Mouse (Mus musculus): ENCODE measurements at regions not wholly inside any gene's neighbourhood (a gene's known extent, or its start where the extent isn't known, plus 50 kb on each side); places are given as distances from the start of the nearest gene placed in this dataset.

DNA sequence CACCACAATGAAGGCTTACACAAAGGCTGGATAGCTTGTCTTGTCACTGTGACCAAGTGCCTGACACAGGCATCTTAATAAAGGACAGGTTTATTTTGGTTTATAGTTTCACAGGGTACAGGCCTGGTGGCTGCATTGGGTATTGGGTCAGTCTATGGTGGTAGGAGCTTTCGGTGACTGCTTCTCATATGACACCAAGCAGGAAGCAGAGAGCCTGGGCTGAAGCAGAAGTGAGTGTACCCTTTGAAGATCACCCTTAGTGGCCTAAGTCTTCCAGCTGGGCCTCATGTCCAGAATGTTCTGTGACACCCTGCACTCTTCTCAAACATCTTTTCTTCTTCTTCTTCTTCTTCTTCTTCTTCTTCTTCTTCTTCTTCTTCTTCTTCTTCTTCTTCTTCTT lies 264.1 kb downstream of the 4933412E24Rik start:
- no peaks in the 10 kb centered on the region for H3K36me3 ChIP-seq
- no peak overlapping the region for H3K9ac ChIP-seq
- H3K27me3 ChIP-seq: no peaks in the 10 kb centered on the region
- 93% methylated on average over 1 of the region's 1 CpGs for WGBS
- no peak overlapping the region for H3K27ac ChIP-seq
- H3K9me3 ChIP-seq: no peaks in the 10 kb centered on the region
- no peak overlapping the region for H3K4me2 ChIP-seq
- H3K4me1 ChIP-seq: no peaks in the 10 kb centered on the region
- no peak for ATAC-seq (ENCODE audit: insufficient number of reproducible peaks, low FRiP score, low TSS enrichment, low read depth)
- no peak overlapping the region for H3K4me3 ChIP-seq

DNA sequence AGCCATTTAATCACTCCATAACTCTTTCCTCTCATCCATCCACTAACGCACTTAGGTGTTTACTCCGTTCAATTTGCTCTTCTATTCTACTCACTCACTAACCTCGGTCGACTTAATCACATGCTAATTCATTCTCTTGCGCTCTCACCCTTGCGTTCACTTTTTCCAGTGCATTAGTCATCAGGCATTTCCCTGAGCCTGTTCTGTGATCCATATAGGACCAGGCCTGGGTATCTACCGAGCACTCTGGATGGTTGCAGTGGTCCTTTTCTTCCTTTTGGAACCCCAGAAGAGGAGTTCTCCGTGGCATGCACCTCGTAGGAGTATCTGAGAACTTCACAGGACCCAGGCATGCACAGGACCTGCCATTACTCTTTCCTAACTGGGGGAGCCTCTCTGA lies 270.1 kb downstream of the 4933412E24Rik start:
- H3K36me3 ChIP-seq: no peaks in the 10 kb centered on the region
- H3K4me2 ChIP-seq: no peak overlapping the region
- H3K27ac ChIP-seq: no peak overlapping the region
- H3K27me3 ChIP-seq: no peaks in the 10 kb centered on the region
- ATAC-seq (ENCODE audit: insufficient number of reproducible peaks, low FRiP score, low TSS enrichment, low read depth): no peak
- H3K4me1 ChIP-seq: no peaks in the 10 kb centered on the region
- 78% methylated on average over 9 of the region's 9 CpGs for WGBS
- no peak overlapping the region for H3K9ac ChIP-seq
- no peak overlapping the region for H3K4me3 ChIP-seq
- H3K9me3 ChIP-seq: no peaks in the 10 kb centered on the region

DNA sequence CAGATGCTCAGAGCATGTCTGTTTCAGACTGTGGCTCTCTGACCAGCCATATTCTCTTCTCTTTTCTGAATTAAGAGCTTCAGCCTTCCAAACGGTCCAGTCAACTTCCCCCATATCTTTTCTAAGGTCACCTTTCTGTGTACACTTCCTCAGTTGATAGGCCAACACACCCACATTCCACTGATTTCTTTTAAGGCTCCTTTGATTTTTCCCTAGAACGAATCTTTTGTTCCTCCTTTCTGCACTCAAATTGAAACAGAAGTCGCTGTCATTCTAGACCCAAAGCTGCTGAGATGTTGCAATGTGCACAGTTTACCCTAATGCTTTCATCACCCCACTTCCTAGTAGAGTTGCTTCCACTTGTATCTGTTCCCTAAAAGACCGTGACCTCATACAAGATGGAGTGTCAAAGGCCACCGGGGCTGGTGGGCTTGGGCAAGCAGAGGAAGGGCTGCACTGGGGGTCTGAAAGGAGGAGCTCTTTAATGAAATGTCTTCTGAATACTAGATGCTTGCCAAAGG lies 271.9 kb downstream of the 4933412E24Rik start:
- Histone ChIP-seq H3K9ac (no peak overlapping the region), H3K9me3 (no peaks in the 10 kb centered on the region), H3K27ac (no peak overlapping the region), H3K36me3 (no peaks in the 10 kb centered on the region), H3K4me2 (no peak overlapping the region), H3K4me3 (no peak overlapping the region), H3K27me3 (no peaks in the 10 kb centered on the region), H3K4me1 (no peaks in the 10 kb centered on the region)
- 81% methylated on average over 5 of the region's 5 CpGs for WGBS
- no peak for ATAC-seq (ENCODE audit: insufficient number of reproducible peaks, low FRiP score, low TSS enrichment, low read depth)

DNA sequence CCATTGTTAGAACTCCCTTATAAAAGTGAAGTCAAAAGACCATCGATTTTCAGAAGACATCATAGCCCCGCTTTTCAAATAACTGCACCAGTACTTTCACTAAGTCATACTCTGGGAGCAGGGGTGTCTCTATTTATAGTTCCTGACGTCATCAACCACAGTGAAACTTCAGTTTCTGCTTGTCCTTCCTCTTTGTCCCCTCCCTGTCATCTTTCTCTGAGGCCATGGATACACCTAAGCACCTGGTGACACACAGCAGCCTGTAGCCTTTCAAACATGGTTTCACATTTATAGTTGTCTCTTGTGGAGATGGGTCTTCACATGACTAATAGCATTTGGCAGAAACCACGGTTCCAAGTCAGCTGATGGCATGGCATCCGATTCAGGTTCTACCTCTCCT lies 277.2 kb downstream of the 4933412E24Rik start:
- Histone ChIP-seq H3K4me1 (no peaks in the 10 kb centered on the region), H3K9ac (no peak overlapping the region), H3K4me2 (no peak overlapping the region), H3K4me3 (no peak overlapping the region), H3K9me3 (no peaks in the 10 kb centered on the region), H3K27ac (no peak overlapping the region), H3K27me3 (no peaks in the 10 kb centered on the region), H3K36me3 (no peaks in the 10 kb centered on the region)
- ATAC-seq (ENCODE audit: insufficient number of reproducible peaks, low FRiP score, low TSS enrichment, low read depth): no peak
- WGBS: 79% methylated on average over 5 of the region's 5 CpGs

DNA sequence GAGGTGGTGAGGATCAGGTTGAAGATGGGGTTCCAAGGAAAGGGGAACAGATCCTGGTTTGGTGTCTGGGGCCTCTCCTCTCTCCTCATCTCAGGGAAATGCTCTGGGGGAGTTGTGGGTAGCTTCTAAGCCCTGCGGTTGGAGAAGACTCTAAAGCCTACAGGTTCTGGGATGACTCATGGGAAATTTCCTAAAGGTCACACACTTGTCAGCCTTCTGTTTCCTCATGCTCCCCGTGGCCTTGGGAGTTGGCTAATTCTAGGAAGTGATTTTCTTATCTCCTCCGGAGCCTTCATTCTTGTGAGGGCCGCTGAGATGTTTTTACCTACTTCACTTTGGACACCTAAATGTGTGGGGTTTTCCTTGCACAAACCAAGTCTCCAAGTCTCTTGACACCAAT lies 279.2 kb downstream of the 4933412E24Rik start:
- Histone ChIP-seq H3K4me2 (no peak overlapping the region), H3K4me3 (no peak overlapping the region), H3K27me3 (no peaks in the 10 kb centered on the region), H3K4me1 (no peaks in the 10 kb centered on the region), H3K27ac (no peak overlapping the region), H3K36me3 (no peaks in the 10 kb centered on the region), H3K9ac (no peak overlapping the region), H3K9me3 (no peaks in the 10 kb centered on the region)
- 91% methylated on average over 4 of the region's 4 CpGs for WGBS
- ATAC-seq (ENCODE audit: insufficient number of reproducible peaks, low FRiP score, low TSS enrichment, low read depth): no peak

DNA sequence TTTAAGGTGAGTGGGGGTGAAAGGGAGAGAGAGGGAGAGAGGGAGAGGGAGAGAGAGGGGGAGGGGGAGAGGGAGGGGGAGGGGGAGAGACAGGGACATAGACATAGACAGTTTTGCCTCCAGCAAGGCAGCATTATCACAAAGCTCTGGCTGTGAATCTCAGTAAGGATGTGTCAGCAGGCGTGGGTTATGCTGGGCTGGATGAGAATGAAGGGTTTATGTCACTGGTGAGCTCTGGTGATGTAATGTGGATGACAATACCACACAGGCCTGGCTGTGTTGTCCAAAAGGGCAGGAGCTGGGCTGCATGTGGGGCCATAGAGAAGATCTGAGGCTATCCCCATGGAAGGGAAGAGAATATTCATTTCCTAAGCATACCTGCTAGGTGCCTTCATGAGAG lies 282.0 kb downstream of the 4933412E24Rik start:
- Histone ChIP-seq H3K36me3 (no peaks in the 10 kb centered on the region), H3K4me3 (no peak overlapping the region), H3K9ac (no peak overlapping the region), H3K4me2 (no peak overlapping the region), H3K9me3 (no peaks in the 10 kb centered on the region), H3K4me1 (no peaks in the 10 kb centered on the region), H3K27ac (no peak overlapping the region), H3K27me3 (no peaks in the 10 kb centered on the region)
- 71% methylated on average over 1 of the region's 1 CpGs for WGBS
- no peak for ATAC-seq (ENCODE audit: insufficient number of reproducible peaks, low FRiP score, low TSS enrichment, low read depth)

DNA sequence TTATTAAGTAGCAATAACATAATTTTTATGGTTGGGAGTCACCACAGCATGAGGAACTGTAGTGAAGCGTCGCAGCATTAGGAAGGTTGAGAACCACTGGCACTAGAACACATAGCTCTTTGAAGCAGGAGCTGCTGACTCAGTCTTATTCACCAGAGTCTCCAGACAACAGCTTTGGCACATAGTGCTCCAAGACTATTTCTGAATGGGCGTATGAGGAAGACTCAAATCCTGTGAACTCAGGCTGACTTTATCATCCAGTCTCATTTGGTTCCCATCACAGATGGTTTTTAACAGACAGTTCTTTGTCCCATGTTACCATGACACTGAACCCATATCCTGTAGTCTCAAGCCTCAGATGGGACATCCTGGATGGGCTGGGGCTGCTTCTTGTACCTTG lies 282.5 kb downstream of the 4933412E24Rik start:
- ATAC-seq (ENCODE audit: insufficient number of reproducible peaks, low FRiP score, low TSS enrichment, low read depth): no peak
- Histone ChIP-seq H3K27ac (no peak overlapping the region), H3K9ac (no peak overlapping the region), H3K4me1 (no peaks in the 10 kb centered on the region), H3K4me3 (no peak overlapping the region), H3K27me3 (no peaks in the 10 kb centered on the region), H3K36me3 (no peaks in the 10 kb centered on the region), H3K9me3 (no peaks in the 10 kb centered on the region), H3K4me2 (no peak overlapping the region)
- WGBS: 85% methylated on average over 3 of the region's 3 CpGs

DNA sequence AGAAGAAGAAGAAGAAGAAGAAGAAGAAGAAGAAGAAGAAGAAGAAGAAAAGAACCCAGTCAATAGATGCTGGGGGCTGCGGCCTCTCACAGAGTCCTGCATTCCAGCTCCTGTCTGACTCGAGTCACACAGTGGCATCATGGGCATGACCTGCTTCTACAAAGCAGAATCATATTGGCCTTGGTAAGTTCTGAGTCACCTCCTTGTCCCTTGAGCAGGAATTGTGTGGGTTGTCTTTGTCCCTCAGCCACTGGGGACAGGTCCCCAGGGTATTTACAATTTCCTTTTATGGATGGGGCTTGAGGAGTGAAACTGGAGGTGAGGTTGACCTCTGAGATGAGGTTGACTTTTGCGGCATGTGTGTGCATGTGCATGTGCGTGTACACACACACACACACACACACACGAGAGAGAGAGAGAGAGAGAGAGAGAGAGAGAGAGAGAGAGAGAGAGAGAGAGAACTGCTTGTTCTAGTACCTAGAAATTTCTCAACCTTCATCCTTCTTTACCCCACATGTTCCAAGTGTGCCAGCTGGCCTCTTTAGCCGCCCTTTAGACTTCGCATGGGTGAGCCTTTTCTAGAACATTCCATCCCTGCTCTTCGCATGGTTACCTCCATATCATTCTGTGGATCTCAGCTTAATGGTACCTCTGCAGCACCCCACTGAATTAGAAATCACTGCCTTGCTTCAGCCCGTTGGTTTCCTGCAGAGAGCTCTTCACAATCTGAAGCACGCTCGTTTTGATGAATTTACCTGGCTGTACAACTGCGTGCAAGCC lies 283.2 kb downstream of the 4933412E24Rik start:
- no peaks in the 10 kb centered on the region for H3K9me3 ChIP-seq
- H3K4me3 ChIP-seq: no peak overlapping the region
- 78% methylated on average over 11 of the region's 12 CpGs for WGBS
- H3K4me2 ChIP-seq: no peak overlapping the region
- no peaks in the 10 kb centered on the region for H3K27me3 ChIP-seq
- no peak for ATAC-seq (ENCODE audit: insufficient number of reproducible peaks, low FRiP score, low TSS enrichment, low read depth)
- no peak overlapping the region for H3K9ac ChIP-seq
- H3K4me1 ChIP-seq: no peaks in the 10 kb centered on the region
- H3K27ac ChIP-seq: no peak overlapping the region
- H3K36me3 ChIP-seq: no peaks in the 10 kb centered on the region

DNA sequence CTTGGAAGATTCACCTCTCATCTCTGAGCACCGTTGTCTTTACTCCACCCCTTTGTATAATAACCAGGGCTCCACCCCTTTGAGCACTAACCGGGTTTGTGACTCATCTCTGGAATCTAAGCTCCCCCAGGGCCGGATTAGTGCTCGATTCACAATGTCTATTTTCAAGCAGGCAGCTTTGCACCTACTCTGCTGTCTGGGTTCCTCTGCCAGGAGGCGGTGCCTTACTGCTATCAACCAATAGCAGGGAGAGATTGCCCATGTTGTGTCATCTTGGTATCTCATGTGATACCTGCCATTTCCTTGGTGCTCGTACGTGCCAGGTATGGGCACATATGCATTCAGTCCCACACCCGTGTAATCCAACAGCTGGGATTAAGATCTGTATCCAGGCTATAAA lies 285.3 kb downstream of the 4933412E24Rik start:
- H3K27ac ChIP-seq: no peak overlapping the region
- H3K9me3 ChIP-seq: no peaks in the 10 kb centered on the region
- no peak overlapping the region for H3K4me2 ChIP-seq
- 69% methylated on average over 8 of the region's 8 CpGs for WGBS
- H3K4me1 ChIP-seq: no peaks in the 10 kb centered on the region
- no peaks in the 10 kb centered on the region for H3K36me3 ChIP-seq
- H3K4me3 ChIP-seq: no peak overlapping the region
- ATAC-seq (ENCODE audit: insufficient number of reproducible peaks, low FRiP score, low TSS enrichment, low read depth): no peak
- no peak overlapping the region for H3K9ac ChIP-seq
- H3K27me3 ChIP-seq: no peaks in the 10 kb centered on the region

DNA sequence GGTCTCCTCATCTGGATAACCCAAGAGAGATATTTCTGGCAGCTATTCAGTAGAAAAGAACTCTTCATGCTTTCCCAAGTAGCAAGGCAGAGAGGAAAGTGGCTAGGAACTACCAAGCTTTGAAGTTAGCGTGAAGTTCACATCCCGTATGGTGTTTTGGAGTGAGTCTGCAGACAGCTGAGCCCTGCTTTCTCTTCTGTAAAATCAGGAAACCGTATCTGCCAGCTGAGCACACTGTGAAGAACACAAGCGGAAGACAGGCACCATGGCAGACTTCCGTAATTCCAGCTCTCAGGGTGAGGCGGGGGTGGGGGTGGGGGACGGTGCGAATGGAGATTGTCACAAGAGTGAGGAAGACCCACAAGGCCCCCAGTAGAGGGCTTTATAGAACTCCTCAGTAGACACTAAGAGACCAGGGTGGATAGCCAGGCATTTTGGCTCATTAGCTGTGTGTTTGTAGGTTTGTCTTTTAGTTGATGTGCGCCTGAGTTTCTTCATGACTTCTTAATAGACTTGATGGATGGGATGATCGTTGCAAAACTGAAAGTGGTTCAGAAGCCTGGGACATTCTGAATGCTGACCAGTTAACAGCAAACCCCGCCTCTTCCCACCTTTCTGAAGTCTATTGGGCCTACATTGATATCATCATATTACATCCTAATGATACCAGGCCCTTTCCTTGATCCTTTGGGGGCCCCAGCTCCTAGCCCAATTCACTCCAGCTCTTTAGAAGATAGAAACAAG lies 287.4 kb downstream of the 4933412E24Rik start:
- Histone ChIP-seq H3K27me3 (no peaks in the 10 kb centered on the region), H3K27ac (peak overlapping the region; percentile 43), H3K9ac (no peak overlapping the region), H3K4me3 (no peak overlapping the region), H3K9me3 (no peaks in the 10 kb centered on the region), H3K4me1 (no peaks in the 10 kb centered on the region), H3K36me3 (no peaks in the 10 kb centered on the region), H3K4me2 (no peak overlapping the region)
- 70% methylated on average over 11 of the region's 11 CpGs for WGBS
- ATAC-seq (ENCODE audit: insufficient number of reproducible peaks, low FRiP score, low TSS enrichment, low read depth): no peak

DNA sequence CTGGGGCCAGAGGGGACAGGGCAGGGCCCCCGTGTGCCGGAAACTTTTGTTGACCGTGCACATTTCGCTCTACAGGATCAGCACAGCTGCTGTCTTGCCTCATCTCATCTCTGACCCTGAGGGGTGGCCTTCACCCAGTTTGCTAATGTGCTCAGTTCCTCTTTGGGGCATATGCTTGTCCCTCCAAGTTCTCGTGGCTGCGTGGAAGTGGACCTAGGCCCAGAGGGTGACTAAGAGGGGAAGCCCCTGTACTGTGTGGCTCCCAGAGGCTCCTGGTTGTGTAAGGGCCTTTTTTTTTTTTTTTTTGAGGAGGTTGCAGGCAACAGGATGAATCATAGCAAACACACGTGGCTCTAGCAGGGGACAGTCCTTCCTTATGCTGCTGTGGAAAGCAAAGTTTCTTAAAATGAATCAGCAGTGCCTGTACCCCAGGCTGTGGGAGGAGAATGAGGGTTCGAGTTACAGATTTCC lies 288.2 kb downstream of the 4933412E24Rik start:
- Histone ChIP-seq H3K9ac (no peak overlapping the region), H3K4me3 (no peak overlapping the region), H3K4me2 (no peak overlapping the region), H3K27me3 (no peaks in the 10 kb centered on the region), H3K9me3 (no peaks in the 10 kb centered on the region), H3K36me3 (no peaks in the 10 kb centered on the region), H3K4me1 (no peaks in the 10 kb centered on the region), H3K27ac (peak overlapping the region; percentile 43; the same call in 1 of the 2 replicates)
- 61% methylated on average over 8 of the region's 8 CpGs for WGBS
- ATAC-seq (ENCODE audit: insufficient number of reproducible peaks, low FRiP score, low TSS enrichment, low read depth): peak; percentile 56; the same call in 1 of the 2 replicates

DNA sequence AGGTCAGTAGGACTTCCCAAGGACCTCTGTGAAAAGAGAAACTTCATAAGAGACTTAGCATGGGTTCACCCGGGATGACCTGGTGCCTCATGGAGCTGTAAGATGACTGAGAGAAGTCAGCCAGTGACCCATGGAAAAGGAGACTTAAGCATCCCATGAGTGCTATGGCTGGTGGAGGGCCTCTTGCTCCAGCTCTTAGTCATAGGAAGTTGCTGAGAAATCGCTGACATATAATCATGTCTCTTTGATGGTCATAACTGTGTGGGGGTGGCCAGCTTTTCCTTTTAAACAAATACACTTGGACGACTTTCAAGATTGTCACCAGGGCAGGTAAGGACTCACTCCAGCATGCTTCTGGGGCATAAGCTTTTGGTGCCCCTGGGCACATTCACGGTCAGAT lies 290.5 kb downstream of the 4933412E24Rik start:
- Histone ChIP-seq H3K4me3 (no peak overlapping the region), H3K4me2 (no peak overlapping the region), H3K36me3 (no peaks in the 10 kb centered on the region), H3K27ac (no peak overlapping the region), H3K4me1 (no peaks in the 10 kb centered on the region), H3K9me3 (no peaks in the 10 kb centered on the region), H3K9ac (no peak overlapping the region), H3K27me3 (no peaks in the 10 kb centered on the region)
- no peak for ATAC-seq (ENCODE audit: insufficient number of reproducible peaks, low FRiP score, low TSS enrichment, low read depth)
- WGBS: 82% methylated on average over 4 of the region's 4 CpGs
